Mouse (Mus musculus) ES-Bruce4 (cell line): Measurements from ENCODE around the gene Fam241a. TPM values are rescaled to one million over a fixed set of nuclear protein-coding genes. Genes with fewer than 3 reads are reported as not detected.

ENCODE experiments used
- H3K27ac ChIP-seq: 2 replicates; pipeline ENCODE4 v1.5.1; 2012; ENCODE audit warnings: low read length, inconsistent platforms; ENCODE audit not compliant: insufficient read depth
- H3K27me3 ChIP-seq: 2 replicates; pipeline ENCODE4 v1.6.1; 2012; ENCODE audit warnings: mild to moderate bottlenecking, low read length, inconsistent platforms; ENCODE audit not compliant: control insufficient read depth, poor library complexity, insufficient read depth, severe bottlenecking
- H3K36me3 ChIP-seq: 2 replicates; pipeline ENCODE4 v1.6.1; 2012; ENCODE audit warnings: inconsistent platforms, mild to moderate bottlenecking, low read length, moderate library complexity; ENCODE audit not compliant: control insufficient read depth, poor library complexity, insufficient read depth, severe bottlenecking
- H3K4me1 ChIP-seq: one replicate; pipeline ENCODE4 v1.8.1; 2011; ENCODE audit warnings: low read length; ENCODE audit not compliant: control insufficient read depth, insufficient read depth
- H3K4me3 ChIP-seq: 2 replicates; pipeline ENCODE4 v1.5.1; 2011; ENCODE audit warnings: low read depth, mild to moderate bottlenecking, low read length
- H3K9ac ChIP-seq: 2 replicates; pipeline ENCODE4 v1.6.1; 2012; ENCODE audit warnings: low read depth, mild to moderate bottlenecking, inconsistent platforms; ENCODE audit not compliant: poor library complexity, severe bottlenecking
- H3K9me3 ChIP-seq: replicated peaks from 2 replicates; pipeline ENCODE4 v1.6.1; 2012; ENCODE audit warnings: mild to moderate bottlenecking, low read length, inconsistent platforms; ENCODE audit not compliant: control insufficient read depth, poor library complexity, insufficient read depth, severe bottlenecking
- CTCF ChIP-seq: IDR thresholded peaks from one replicate; pipeline ENCODE4 v1.8.1; 2011; ENCODE audit warnings: low read depth, low read length
- EP300 ChIP-seq: IDR thresholded peaks from 2 replicates; pipeline ENCODE4 v1.6.1; 2011; ENCODE audit warnings: low read depth, low read length; ENCODE audit not compliant: insufficient read depth
- POLR2A ChIP-seq: IDR thresholded peaks from one replicate; pipeline ENCODE4 v1.8.1; 2011; ENCODE audit warnings: low read length; ENCODE audit not compliant: insufficient read depth
- polyA plus RNA-seq: library from polyadenylated mRNA; stranded (reverse); fragments of >200 nt; gene quantifications from 2 replicates; pipeline ENCODE4 v1.2.4, GENCODE M21; 2011; ENCODE audit warnings: low read depth; ENCODE audit not compliant: missing spikeins, insufficient read depth, insufficient read length

Gene Fam241a
- polyA plus RNA-seq, 1 experiment = 2.5 TPM

GRCm38 (mm10) chr3:127923183-127923582 lies 27.1 kb upstream of the Fam241a start:
- Histone ChIP-seq H3K9ac (no peak overlapping the region), H3K4me3 (no peak overlapping the region), H3K9me3 (no peaks in the 10 kb centered on the region), H3K27me3 (no peaks in the 10 kb centered on the region), H3K4me1 (peaks cover 9% of the 10 kb centered on the region), H3K36me3 (no peaks in the 10 kb centered on the region), H3K27ac (no peak overlapping the region)
- no peak for TF ChIP-seq EP300
- no peak for TF ChIP-seq CTCF
- TF ChIP-seq POLR2A = no peak

- no peak for TF ChIP-seq POLR2A
- TF ChIP-seq CTCF = no peak
- TF ChIP-seq EP300 = peak; percentile 93
- no peaks in the 10 kb centered on the region for H3K27me3 ChIP-seq
Observed at GRCm38 (mm10) chr3:127922125-127922524, 26.0 kb upstream of the Fam241a start.

GRCm38 (mm10) chr3:127917999-127918661 lies 22.0 kb upstream of the Fam241a start:
- Histone ChIP-seq H3K27me3 (no peaks in the 10 kb centered on the region), H3K9ac (no peak overlapping the region), H3K9me3 (no peaks in the 10 kb centered on the region), H3K36me3 (no peaks in the 10 kb centered on the region), H3K4me1 (peaks cover 4% of the 10 kb centered on the region), H3K4me3 (no peak overlapping the region), H3K27ac (no peak overlapping the region)
- no peak for TF ChIP-seq EP300
- no peak for TF ChIP-seq POLR2A
- TF ChIP-seq CTCF = no peak

More at GRCm38 (mm10) chr3:127922125-127922524, 26.0 kb upstream of the Fam241a start:
- Histone ChIP-seq H3K9ac (no peak overlapping the region), H3K36me3 (no peaks in the 10 kb centered on the region), H3K4me1 (peaks cover 9% of the 10 kb centered on the region), H3K27ac (peak overlapping the region; percentile 33; the same call in 1 of the 2 replicates), H3K9me3 (no peaks in the 10 kb centered on the region), H3K4me3 (no peak overlapping the region)

- H3K4me1 ChIP-seq = peaks cover 3% of the 10 kb centered on the region
Observed at GRCm38 (mm10) chr3:127917549-127917948, 21.4 kb upstream of the Fam241a start.

GRCm38 (mm10) chr3:127915656-127916334 lies 19.7 kb upstream of the Fam241a start:
- H3K9me3 ChIP-seq = no peaks in the 10 kb centered on the region
- TF ChIP-seq CTCF = no peak
- no peak for TF ChIP-seq EP300
- no peak for TF ChIP-seq POLR2A
- no peaks in the 10 kb centered on the region for H3K27me3 ChIP-seq
- no peak overlapping the region for H3K4me3 ChIP-seq
- no peaks in the 10 kb centered on the region for H3K36me3 ChIP-seq
- H3K9ac ChIP-seq = no peak overlapping the region
- H3K4me1 ChIP-seq = no peaks in the 10 kb centered on the region
- H3K27ac ChIP-seq = no peak overlapping the region

More at GRCm38 (mm10) chr3:127917549-127917948, 21.4 kb upstream of the Fam241a start:
- TF ChIP-seq CTCF (no peak), EP300 (no peak), POLR2A (no peak)
- Histone ChIP-seq H3K4me3 (no peak overlapping the region), H3K9ac (no peak overlapping the region), H3K27ac (no peak overlapping the region), H3K9me3 (no peaks in the 10 kb centered on the region), H3K27me3 (no peaks in the 10 kb centered on the region), H3K36me3 (no peaks in the 10 kb centered on the region)
